Mouse (Mus musculus): Measurements from ENCODE around the gene Slc31a2.

GRCm38 (mm10) chr4:62328941-62329660 is 66.7 kb downstream of the Slc31a2 start:
- TF ChIP-seq CTCF (IDR thresholded peaks at IDR 0.05) (no peak), POLR2A (IDR thresholded peaks at IDR 0.05; ENCODE audit: insufficient read depth, low read depth, low read length) (no peak), EP300 (IDR thresholded peaks at IDR 0.05; ENCODE audit: insufficient read depth, low read depth, low read length) (no peak)

Measured in heart, adult 2 months (tissue).